Mouse (Mus musculus): ENCODE measurements around the gene Ndufa10. TPM values are rescaled to one million over a fixed set of nuclear protein-coding genes. Genes with fewer than 3 reads are reported as not detected.

The Ndufa10 gene
- polyA plus RNA-seq, 1 experiment from 2014 or later: 458 TPM

- Histone ChIP-seq H3K36me3 (no peaks in the 10 kb centered on the region), H3K4me1 (no peaks in the 10 kb centered on the region), H3K27me3 (replicated peaks) (peaks cover 5% of the 10 kb centered on the region; the same call in 1 of the 2 replicates), H3K4me2 (no peak overlapping the region), H3K9me3 (no peaks in the 10 kb centered on the region), H3K4me3 (no peak overlapping the region), H3K27ac (replicated peaks) (no peak overlapping the region), H3K9ac (no peak overlapping the region)
- 88% methylated on average over 1 of the region's 1 CpGs for WGBS
- no peak for ATAC-seq (ENCODE audit: extremely low read depth, insufficient number of reproducible peaks, low FRiP score, low TSS enrichment)
Measured at GRCm38 (mm10) chr1:92430991-92431390, 42.7 kb downstream of the Ndufa10 start.

DNA sequence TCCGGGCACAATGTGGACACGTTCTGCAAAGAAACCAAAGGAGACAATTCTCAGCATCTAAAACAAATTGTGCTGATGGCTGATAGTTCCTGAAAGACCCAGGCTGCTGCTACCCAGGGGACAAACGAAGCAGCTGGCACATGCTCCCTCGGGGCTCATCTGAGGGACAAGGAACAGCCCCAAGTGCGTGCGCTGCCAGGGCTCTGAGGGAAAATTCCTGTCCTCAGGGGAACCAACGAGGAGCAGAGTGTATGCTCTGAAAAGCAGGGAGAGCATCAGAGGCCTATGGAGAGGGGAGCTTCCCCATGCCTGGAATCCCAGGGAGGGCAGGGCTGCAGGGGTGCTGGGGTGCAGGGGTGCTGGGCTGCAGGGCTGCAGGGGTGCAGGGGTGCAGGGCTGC, 48.9 kb downstream of the Ndufa10 start:
- H3K36me3 ChIP-seq: no peaks in the 10 kb centered on the region
- H3K4me3 ChIP-seq: no peak overlapping the region
- no peak overlapping the region for H3K4me2 ChIP-seq
- H3K9ac ChIP-seq: no peak overlapping the region
- H3K27ac ChIP-seq (replicated peaks): no peak overlapping the region
- H3K9me3 ChIP-seq: peaks cover 3% of the 10 kb centered on the region; the same call in 1 of the 2 replicates
- WGBS: 64% methylated on average over 7 of the region's 7 CpGs
- no peaks in the 10 kb centered on the region for H3K27me3 ChIP-seq (replicated peaks)
- ATAC-seq (ENCODE audit: extremely low read depth, insufficient number of reproducible peaks, low FRiP score, low TSS enrichment): no peak
- H3K4me1 ChIP-seq: no peaks in the 10 kb centered on the region

GRCm38 (mm10) chr1:92405131-92405530, 68.5 kb downstream of the Ndufa10 start:
- Histone ChIP-seq H3K9me3 (no peaks in the 10 kb centered on the region), H3K4me1 (no peaks in the 10 kb centered on the region), H3K9ac (no peak overlapping the region), H3K4me2 (no peak overlapping the region), H3K27me3 (replicated peaks) (no peaks in the 10 kb centered on the region), H3K36me3 (no peaks in the 10 kb centered on the region), H3K27ac (replicated peaks) (no peak overlapping the region), H3K4me3 (no peak overlapping the region)
- no peak for ATAC-seq (ENCODE audit: extremely low read depth, insufficient number of reproducible peaks, low FRiP score, low TSS enrichment)
- 68% methylated on average over 5 of the region's 5 CpGs for WGBS

GRCm38 (mm10) chr1:92400556-92400955, 73.1 kb downstream of the Ndufa10 start:
- Histone ChIP-seq H3K36me3 (no peaks in the 10 kb centered on the region), H3K9me3 (no peaks in the 10 kb centered on the region), H3K27ac (replicated peaks) (no peak overlapping the region), H3K4me2 (no peak overlapping the region), H3K27me3 (replicated peaks) (0 out of 2 replicates have a peak, but pooled peaks cover 3% of the 10 kb centered on the region), H3K4me1 (peaks cover 16% of the 10 kb centered on the region), H3K9ac (no peak overlapping the region), H3K4me3 (no peak overlapping the region)
- 70% methylated on average over 2 of the region's 2 CpGs for WGBS
- ATAC-seq (ENCODE audit: extremely low read depth, insufficient number of reproducible peaks, low FRiP score, low TSS enrichment): no peak

DNA sequence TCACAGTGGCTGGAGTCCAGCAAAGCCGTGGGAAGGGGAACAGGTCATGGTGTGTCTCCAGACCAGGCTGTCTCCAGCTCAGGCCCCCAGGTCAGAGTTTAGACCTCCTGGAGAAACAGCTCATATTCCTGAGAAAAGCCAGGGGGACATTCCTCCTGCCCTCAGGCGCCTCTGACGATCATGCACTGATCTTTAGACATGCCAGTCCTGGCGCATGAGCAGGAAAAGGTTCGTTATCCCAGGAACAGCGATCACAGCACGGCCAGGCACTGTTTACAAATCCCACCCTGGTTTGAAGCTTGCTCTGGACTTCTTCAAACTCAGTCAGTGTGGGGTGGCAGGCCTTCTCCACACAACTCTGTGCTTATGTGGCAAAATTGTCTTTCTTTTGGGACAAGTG, 75.1 kb downstream of the Ndufa10 start:
- no peak overlapping the region for H3K27ac ChIP-seq (replicated peaks)
- WGBS: 16% methylated on average over 7 of the region's 7 CpGs

DNA sequence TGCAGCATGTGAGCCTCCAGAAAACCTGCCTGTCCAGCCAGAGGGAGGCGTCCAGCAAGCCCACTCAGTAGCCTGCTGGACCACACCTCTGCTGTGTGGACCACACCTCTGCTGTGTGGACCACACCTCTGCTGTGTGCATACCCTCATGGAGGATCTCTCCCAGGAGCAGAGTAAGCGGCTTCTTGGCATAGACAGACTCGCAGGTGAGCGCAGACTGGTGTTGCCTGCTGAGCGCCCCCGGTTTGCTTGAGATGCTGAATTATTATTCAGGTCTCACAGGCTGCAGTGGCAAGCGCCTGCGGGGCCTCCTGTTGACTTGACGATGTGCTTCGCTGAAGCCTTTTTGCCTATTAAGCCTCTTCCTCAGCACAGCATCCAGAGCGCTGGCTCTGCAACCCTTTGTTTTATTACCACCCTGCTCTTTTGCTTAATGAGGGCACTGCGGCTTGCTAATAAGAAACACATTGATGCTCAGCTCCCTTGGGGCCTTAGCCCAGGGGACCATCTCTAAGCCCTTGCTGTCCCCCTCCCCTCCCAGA, 76.1 kb downstream of the Ndufa10 start:
- Histone ChIP-seq H3K9me3 (no peaks in the 10 kb centered on the region), H3K36me3 (no peaks in the 10 kb centered on the region), H3K27ac (replicated peaks) (no peak overlapping the region), H3K4me3 (no peak overlapping the region), H3K9ac (no peak overlapping the region), H3K4me2 (no peak overlapping the region), H3K27me3 (replicated peaks) (0 out of 2 replicates have a peak, but pooled peaks cover 3% of the 10 kb centered on the region), H3K4me1 (peaks cover 36% of the 10 kb centered on the region)
- ATAC-seq (ENCODE audit: extremely low read depth, insufficient number of reproducible peaks, low FRiP score, low TSS enrichment): no peak
- WGBS: 39% methylated on average over 12 of the region's 12 CpGs

More for the DNA sequence above, 75.1 kb downstream of the Ndufa10 start:
- no peak for ATAC-seq (ENCODE audit: extremely low read depth, insufficient number of reproducible peaks, low FRiP score, low TSS enrichment)
- Histone ChIP-seq H3K4me2 (no peak overlapping the region), H3K4me1 (peaks cover 28% of the 10 kb centered on the region), H3K9ac (no peak overlapping the region), H3K36me3 (no peaks in the 10 kb centered on the region), H3K4me3 (no peak overlapping the region), H3K9me3 (no peaks in the 10 kb centered on the region), H3K27me3 (replicated peaks) (0 out of 2 replicates have a peak, but pooled peaks cover 3% of the 10 kb centered on the region)

- no peaks in the 10 kb centered on the region for H3K36me3 ChIP-seq
- 73% methylated on average over 3 of the region's 3 CpGs for WGBS
- no peak overlapping the region for H3K27ac ChIP-seq (replicated peaks)
- ATAC-seq (ENCODE audit: extremely low read depth, insufficient number of reproducible peaks, low FRiP score, low TSS enrichment): no peak
- H3K4me2 ChIP-seq: no peak overlapping the region
- no peak overlapping the region for H3K4me3 ChIP-seq
- 0 out of 2 replicates have a peak, but pooled peaks cover 3% of the 10 kb centered on the region for H3K27me3 ChIP-seq (replicated peaks)
- no peaks in the 10 kb centered on the region for H3K9me3 ChIP-seq
- H3K4me1 ChIP-seq: peaks cover 39% of the 10 kb centered on the region
- H3K9ac ChIP-seq: no peak overlapping the region
Measured at GRCm38 (mm10) chr1:92394279-92394678, 79.4 kb downstream of the Ndufa10 start.

- WGBS: 54% methylated on average over 6 of the region's 6 CpGs
- no peaks in the 10 kb centered on the region for H3K9me3 ChIP-seq
- 0 out of 2 replicates have a peak, but pooled peaks cover 3% of the 10 kb centered on the region for H3K27me3 ChIP-seq (replicated peaks)
- no peak overlapping the region for H3K4me2 ChIP-seq
- H3K27ac ChIP-seq (replicated peaks): no peak overlapping the region
- no peak for ATAC-seq (ENCODE audit: extremely low read depth, insufficient number of reproducible peaks, low FRiP score, low TSS enrichment)
- peaks cover 32% of the 10 kb centered on the region for H3K4me1 ChIP-seq
- no peak overlapping the region for H3K4me3 ChIP-seq
- no peak overlapping the region for H3K9ac ChIP-seq
- no peaks in the 10 kb centered on the region for H3K36me3 ChIP-seq
Measured at GRCm38 (mm10) chr1:92393166-92393565, 80.5 kb downstream of the Ndufa10 start.

Small RNA genes lying within 50 kb of the gene (microRNA-seq; reads per million reads assigned to microRNA genes)
- gene Mir6900: 6.1 reads per million, percentile 22 among the genes with 10 or more reads in this experiment

Other genes with a start within 250 kb of the Ndufa10 start
- not detected in 2 replicates for gene Olfr1416, start 11.3 kb upstream of the Ndufa10 start, polyA plus RNA-seq (2015; fragmentation: Nextera tagmentation; extraction: Ambion mirVana)
- gene Olfr1415, start 22.2 kb upstream of the Ndufa10 start, polyA plus RNA-seq (2015; fragmentation: Nextera tagmentation; extraction: Ambion mirVana): not detected in 2 replicates
- not detected in 2 replicates for gene Olfr1414, start 44.8 kb upstream of the Ndufa10 start, polyA plus RNA-seq (2015; fragmentation: Nextera tagmentation; extraction: Ambion mirVana)
- gene Olfr1413, start 97.5 kb upstream of the Ndufa10 start, polyA plus RNA-seq (2015; fragmentation: Nextera tagmentation; extraction: Ambion mirVana): not detected in 2 replicates
- gene Olfr1412, start 111.9 kb upstream of the Ndufa10 start, polyA plus RNA-seq (2015; fragmentation: Nextera tagmentation; extraction: Ambion mirVana): not detected in 2 replicates
- gene Olfr1411, start 120.6 kb upstream of the Ndufa10 start, polyA plus RNA-seq (2015; fragmentation: Nextera tagmentation; extraction: Ambion mirVana): not detected in 2 replicates
- gene Olfr1410, start 131.9 kb upstream of the Ndufa10 start, polyA plus RNA-seq (2015; fragmentation: Nextera tagmentation; extraction: Ambion mirVana): not detected in 2 replicates
- not detected in 2 replicates for gene Olfr12, start 143.9 kb upstream of the Ndufa10 start, polyA plus RNA-seq (2015; fragmentation: Nextera tagmentation; extraction: Ambion mirVana)
- 403 and 485 TPM in 2 replicates for gene Cops9, start 168.1 kb upstream of the Ndufa10 start, polyA plus RNA-seq (2015; fragmentation: Nextera tagmentation; extraction: Ambion mirVana)
- not detected in 2 replicates for gene Otos, start 175.0 kb upstream of the Ndufa10 start, polyA plus RNA-seq (2015; fragmentation: Nextera tagmentation; extraction: Ambion mirVana)

Measured in heart, embryonic 13.5 days (tissue).